Comparison of ENCODE assay signal across 7 mouse cellular contexts in the genomic region with DNA sequence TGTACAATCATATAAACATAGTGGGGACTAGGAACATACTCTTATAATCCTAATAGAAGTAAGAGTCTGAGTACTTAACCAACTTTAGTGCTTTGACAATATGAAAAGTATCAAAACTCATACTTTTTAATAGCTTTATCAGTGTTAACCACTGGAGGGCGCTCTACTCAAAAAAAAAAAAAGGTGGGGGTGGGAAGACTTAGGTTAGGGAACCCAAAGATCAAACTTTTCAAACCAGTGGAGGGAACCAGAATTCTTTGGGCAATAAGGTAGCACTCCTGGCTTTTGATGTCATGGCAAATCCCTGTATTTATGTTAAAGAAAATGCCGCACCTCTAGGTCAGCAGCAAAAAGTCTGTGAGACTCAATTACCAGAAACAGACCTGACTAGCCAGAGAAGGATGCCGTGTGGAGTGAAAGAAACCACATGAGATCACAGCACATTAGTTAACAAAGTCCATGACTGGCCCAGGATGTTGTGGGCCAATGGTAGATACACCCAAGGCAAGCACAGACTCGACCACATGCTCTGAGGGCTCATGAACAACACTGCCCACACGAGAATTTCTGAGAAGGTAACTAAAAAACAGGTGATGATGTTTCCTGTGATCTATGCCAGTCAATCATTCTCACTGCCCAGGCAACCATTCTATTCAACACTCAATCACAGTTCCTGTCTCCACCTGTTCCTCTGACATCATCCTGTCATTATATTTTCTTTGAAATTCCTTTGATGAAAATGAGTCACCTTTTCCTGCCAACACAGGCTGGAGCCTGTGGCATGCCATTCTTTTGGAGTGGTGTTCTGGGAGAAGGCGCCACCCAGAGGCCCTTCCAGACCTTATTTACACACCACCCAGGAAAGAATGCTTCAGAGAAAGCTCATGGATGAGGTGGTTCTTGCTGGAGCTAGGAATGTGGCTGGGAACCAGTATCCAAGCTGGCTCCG.
DNase-seq lines count a peak whose midpoint lies in the region; ATAC-seq and TF ChIP-seq lines count a peak whose summit lies in the region.

No protein-coding gene starts in this region.

- H3K4me3 ChIP-seq in testis, adult 2 months (ENCODE audit: control insufficient read depth, low read depth, low read length): no peak overlapping the region
- no peak overlapping the region for H3K4me3 ChIP-seq in heart, embryonic 14.5 days (ENCODE audit: control insufficient read depth in 1 of 2, insufficient read depth in 1 of 2, low read depth in 1 of 2, low read length in 2 of 2)
- no peak overlapping the region for H3K4me3 ChIP-seq in limb, embryonic 13.5 days
- no peak overlapping the region for H3K4me3 ChIP-seq in stomach, embryonic 14.5 days (ENCODE audit: low read depth, low read length)

- H3K27me3 ChIP-seq in testis, adult 2 months (ENCODE audit: control insufficient read depth, insufficient read depth, low read length): no peaks in the 10 kb centered on the region
- H3K27me3 ChIP-seq in heart, embryonic 14.5 days (ENCODE audit: control insufficient read depth, insufficient read depth, low read length): no peaks in the 10 kb centered on the region
- no peaks in the 10 kb centered on the region for H3K27me3 ChIP-seq in limb, embryonic 13.5 days
- no peaks in the 10 kb centered on the region for H3K27me3 ChIP-seq in stomach, embryonic 14.5 days (ENCODE audit: control insufficient read depth, insufficient read depth, low read length)

- DNase-seq in testis, postnatal 14 days (ENCODE audit: low spot score): no peak
- DNase-seq in adrenal gland, postnatal 36 days: peak; percentile 43 to 50
- no peak for DNase-seq in layer of hippocampus, postnatal 25 days (ENCODE audit: extremely low spot score in 1 of 2, low spot score in 1 of 2)

- H3K9ac ChIP-seq in heart, embryonic 14.5 days (ENCODE audit: low read length): no peak overlapping the region
- no peak overlapping the region for H3K9ac ChIP-seq in limb, embryonic 13.5 days
- H3K9ac ChIP-seq in stomach, embryonic 14.5 days (replicated peaks; ENCODE audit: low read depth, low read length): no peak overlapping the region

- TF ChIP-seq POLR2A in testis, adult 2 months (IDR thresholded peaks at IDR 0.05; ENCODE audit: control insufficient read depth, low read depth, low read length): no peak

- no peak; the same call in 1 of the 2 replicates for ATAC-seq in heart, embryonic 14.5 days (ENCODE audit: insufficient number of reproducible peaks, insufficient read depth, low FRiP score, low read depth)
- peak; percentile 35; the same call in 1 of the 2 replicates for ATAC-seq in limb, embryonic 13.5 days (ENCODE audit: low FRiP score, low read depth)
- ATAC-seq in stomach, embryonic 14.5 days (ENCODE audit: insufficient number of reproducible peaks, insufficient read depth, low FRiP score, low read depth): peak; percentile 46; the same call in 1 of the 2 replicates

- no peak overlapping the region for H3K4me2 ChIP-seq in heart, embryonic 14.5 days (ENCODE audit: low read length)
- H3K4me2 ChIP-seq in limb, embryonic 13.5 days (replicated peaks): no peak overlapping the region
- no peak overlapping the region for H3K4me2 ChIP-seq in stomach, embryonic 14.5 days (replicated peaks; ENCODE audit: low read depth, low read length)

- 26% methylated on average over 7 of the region's 7 CpGs for WGBS in heart, embryonic 14.5 days
- WGBS in limb, embryonic 13.5 days: 26% methylated on average over 7 of the region's 7 CpGs
- 16% methylated on average over 7 of the region's 7 CpGs for WGBS in stomach, embryonic 14.5 days

- TF ChIP-seq CTCF in testis, adult 2 months (IDR thresholded peaks at IDR 0.05; ENCODE audit: control insufficient read depth, insufficient read depth, insufficient replicate concordance, low read depth, low read length): no peak

- H3K9me3 ChIP-seq in heart, embryonic 14.5 days (ENCODE audit: control insufficient read depth, low read length): no peaks in the 10 kb centered on the region
- H3K9me3 ChIP-seq in limb, embryonic 13.5 days: no peaks in the 10 kb centered on the region
- H3K9me3 ChIP-seq in stomach, embryonic 14.5 days (ENCODE audit: control insufficient read depth, low read depth, low read length): no peaks in the 10 kb centered on the region

- H3K4me1 ChIP-seq in testis, adult 2 months (ENCODE audit: control insufficient read depth, insufficient read depth, low read length): no peaks in the 10 kb centered on the region
- peaks cover 18 to 53% of the 10 kb centered on the region in 2 experiments for H3K4me1 ChIP-seq in heart, embryonic 14.5 days (ENCODE audit: control insufficient read depth in 2 of 2, insufficient read depth in 2 of 2, low read length in 2 of 2)
- peaks cover 49% of the 10 kb centered on the region for H3K4me1 ChIP-seq in limb, embryonic 13.5 days
- peaks cover 14% of the 10 kb centered on the region; the same call in 1 of the 2 replicates for H3K4me1 ChIP-seq in stomach, embryonic 14.5 days (ENCODE audit: control insufficient read depth, insufficient read depth, low read length)

- H3K36me3 ChIP-seq in testis, adult 2 months (ENCODE audit: control insufficient read depth, insufficient read depth, low read length): no peaks in the 10 kb centered on the region
- no peaks in the 10 kb centered on the region for H3K36me3 ChIP-seq in heart, embryonic 14.5 days (ENCODE audit: control insufficient read depth, insufficient read depth, low read length)
- H3K36me3 ChIP-seq in limb, embryonic 13.5 days: no peaks in the 10 kb centered on the region
- no peaks in the 10 kb centered on the region for H3K36me3 ChIP-seq in stomach, embryonic 14.5 days (ENCODE audit: control insufficient read depth, insufficient read depth, low read length)

- H3K27ac ChIP-seq in testis, adult 2 months (ENCODE audit: control insufficient read depth, insufficient read depth, low read depth, low read length): peak overlapping the region; percentile 5; the same call in 1 of the 2 replicates
- H3K27ac ChIP-seq in heart, embryonic 14.5 days (replicated peaks in 1 of 2; ENCODE audit: control insufficient read depth in 1 of 2, insufficient read depth in 1 of 2, low read depth in 2 of 2, low read length in 2 of 2): peak overlapping the region; percentile 55 to 78
- peak overlapping the region; percentile 55; the same call in 1 of the 2 replicates for H3K27ac ChIP-seq in limb, embryonic 13.5 days
- peak overlapping the region; percentile 28; the same call in 1 of the 2 replicates for H3K27ac ChIP-seq in stomach, embryonic 14.5 days (ENCODE audit: low read length)

Comparison
In these comparisons a context has a peak if more than half of its experiments do, and no peak if none do; other contexts are left out.
1. H3K27ac ChIP-seq: peak in every context shown above with its lines; median percentile 66 in heart, embryonic 14.5 days; 55 in limb, embryonic 13.5 days; 28 in stomach, embryonic 14.5 days; 5 in testis, adult 2 months.
2. DNase-seq: peak in adrenal gland, postnatal 36 days (2 of 2); none in testis, postnatal 14 days (single experiment) and layer of hippocampus, postnatal 25 days (0 of 2).